Comparison of ENCODE assay signal across 17 mouse cellular contexts in genomic region chr16:75849039-75849438, GRCm38 (mm10).
"Had no signal": no experiment of that assay in that cellular context is flagged by ENCODE, and none has a peak within 500 bp of the region (broad histone marks: within the 10 kb centered on the region; RNA-seq: fewer than 3 reads in every experiment).

No protein-coding gene starts in this region.

- H3K4me1 ChIP-seq: midbrain, embryonic 10.5 days; midbrain, embryonic 12.5 days; neural tube, embryonic 13.5 days; neural tube, embryonic 15.5 days; stomach, embryonic 15.5 days had no signal

- H3K27ac ChIP-seq: midbrain, embryonic 10.5 days; midbrain, embryonic 12.5 days; neural tube, embryonic 13.5 days; neural tube, embryonic 15.5 days; stomach, embryonic 15.5 days; stomach, postnatal 0 days had no signal

- H3K9ac ChIP-seq: lung, embryonic 14.5 days; midbrain, embryonic 12.5 days; neural tube, embryonic 13.5 days; neural tube, embryonic 15.5 days; stomach, embryonic 15.5 days had no signal

- H3K4me2 ChIP-seq: lung, embryonic 14.5 days; midbrain, embryonic 12.5 days; neural tube, embryonic 13.5 days; neural tube, embryonic 15.5 days; stomach, embryonic 15.5 days had no signal

- H3K9me3 ChIP-seq: midbrain, embryonic 10.5 days; midbrain, embryonic 12.5 days; neural tube, embryonic 13.5 days; neural tube, embryonic 15.5 days; stomach, embryonic 15.5 days had no signal

- H3K36me3 ChIP-seq: midbrain, embryonic 10.5 days; midbrain, embryonic 12.5 days; neural tube, embryonic 13.5 days; neural tube, embryonic 15.5 days; stomach, embryonic 15.5 days had no signal

- ATAC-seq: midbrain, embryonic 16.5 days had no signal

- H3K27me3 ChIP-seq: midbrain, embryonic 12.5 days; neural tube, embryonic 13.5 days; neural tube, embryonic 15.5 days; stomach, embryonic 15.5 days had no signal

- H3K4me3 ChIP-seq: midbrain, embryonic 10.5 days; midbrain, embryonic 12.5 days; myocyte; neural tube, embryonic 13.5 days; neural tube, embryonic 15.5 days; stomach, embryonic 15.5 days had no signal

- DNase-seq: lung, adult 18-20 months; lung, embryonic 14.5 days; lung, postnatal 10 days; lung, postnatal 4 days; midbrain, embryonic 14.5 days; right cerebral cortex, postnatal 14 days; thymus, adult 2 months; thymus, postnatal 25 days; thymus, postnatal 4 days had no signal
